Mouse (Mus musculus) liver, embryonic 16.5 days (tissue): ENCODE results near the gene Irf4. TPM values are rescaled to one million over a fixed set of nuclear protein-coding genes. Genes with fewer than 3 reads are reported as not detected.

Experiments used
- ATAC-seq: fragments of 200-750 bp; cut with Nextera tagmentation; 2 replicates; pipeline ENCODE4 v1.8.0; 2017; ENCODE audit warnings: low read depth, mild to moderate bottlenecking, moderate number of reproducible peaks, moderate library complexity
- H3K27ac ChIP-seq: fragments of 300-500 bp; sonication (generic); 2 replicates; pipeline ENCODE4 v1.5.1; 2014; ENCODE audit warnings: mild to moderate bottlenecking, low read length
- H3K27me3 ChIP-seq: fragments of 300-500 bp; sonication (generic); 2 replicates; pipeline ENCODE4 v1.6.1; 2014; ENCODE audit warnings: low read depth, low read length, mixed read lengths; ENCODE audit not compliant: control insufficient read depth, insufficient read depth
- H3K36me3 ChIP-seq: fragments of 300-500 bp; sonication (generic); 2 replicates; pipeline ENCODE4 v1.6.1; 2014; ENCODE audit warnings: mild to moderate bottlenecking; ENCODE audit not compliant: control insufficient read depth, insufficient read depth
- H3K4me1 ChIP-seq: fragments of 300-500 bp; sonication (generic); 2 replicates; pipeline ENCODE4 v1.6.1; 2014; ENCODE audit warnings: low read depth, low read length, mixed read lengths; ENCODE audit not compliant: control insufficient read depth
- H3K4me2 ChIP-seq: fragments of 300-500 bp; sonication (generic); 2 replicates; pipeline ENCODE4 v1.6.1; 2014; ENCODE audit warnings: low read depth, low read length, mixed read lengths
- H3K4me3 ChIP-seq: fragments of 300-500 bp; sonication (generic); 2 replicates; pipeline ENCODE4 v1.5.1; 2014; ENCODE audit warnings: low read depth, mild to moderate bottlenecking, low read length
- H3K9ac ChIP-seq: fragments of 300-500 bp; sonication (generic); 2 replicates; pipeline ENCODE4 v1.6.1; 2014; ENCODE audit warnings: low read depth, low read length
- H3K9me3 ChIP-seq: fragments of 300-500 bp; sonication (generic); replicated peaks from 2 replicates; pipeline ENCODE4 v1.6.1; 2016; ENCODE audit warnings: low read length; ENCODE audit not compliant: control insufficient read depth
- WGBS: fragments of 180-500 bp; shearing (Covaris S2); extraction: QIAGEN DNeasy Blood & Tissue Kit; methylation state at CpG from one replicate; pipeline ENCODE4 v1.1.7; 2014; ENCODE audit not compliant: insufficient replicate concordance; 5-methylcytosine and 5-hydroxymethylcytosine counted together
- polyA plus RNA-seq: library from polyadenylated mRNA; unstranded; fragments of >200 nt; fragmentation: Nextera tagmentation; extraction: Ambion mirVana; gene quantifications from 2 replicates; pipeline ENCODE4 v1.2.1, GENCODE M21; 2015

The Irf4 gene
- polyA plus RNA-seq, 1 experiment from 2014 or later, result 0.55 TPM

- no peaks in the 10 kb centered on the region for H3K9me3 ChIP-seq
- H3K27me3 ChIP-seq, result peaks cover 38% of the 10 kb centered on the region
- WGBS, result 43% methylated on average over 11 of the region's 11 CpGs
- no peak for ATAC-seq
- no peaks in the 10 kb centered on the region for H3K36me3 ChIP-seq
- no peak overlapping the region for H3K4me2 ChIP-seq
- H3K4me1 ChIP-seq, result no peaks in the 10 kb centered on the region; the same call in 1 of the 2 replicates
- H3K27ac ChIP-seq, result no peak overlapping the region
- no peak overlapping the region for H3K9ac ChIP-seq
- H3K4me3 ChIP-seq, result no peak overlapping the region
Observed at GRCm38 (mm10) chr13:30747504-30747903, 1.5 kb upstream of the Irf4 start.

GRCm38 (mm10) chr13:30748321-30748720, 705 bp upstream of the Irf4 start:
- peaks cover 38% of the 10 kb centered on the region for H3K27me3 ChIP-seq
- H3K4me2 ChIP-seq, result no peak overlapping the region
- no peak overlapping the region for H3K27ac ChIP-seq
- no peak for ATAC-seq
- WGBS, result 49% methylated on average over 11 of the region's 11 CpGs
- H3K9me3 ChIP-seq, result no peaks in the 10 kb centered on the region
- no peak overlapping the region for H3K9ac ChIP-seq
- no peaks in the 10 kb centered on the region for H3K36me3 ChIP-seq
- H3K4me3 ChIP-seq, result no peak overlapping the region
- no peaks in the 10 kb centered on the region; the same call in 1 of the 2 replicates for H3K4me1 ChIP-seq

GRCm38 (mm10) chr13:30749557-30750141, 623 bp downstream of the Irf4 start:
- Histone ChIP-seq H3K9me3 (no peaks in the 10 kb centered on the region), H3K4me1 (no peaks in the 10 kb centered on the region; the same call in 1 of the 2 replicates), H3K4me3 (peak overlapping the region; percentile 49), H3K27me3 (peaks cover 38% of the 10 kb centered on the region), H3K27ac (no peak overlapping the region), H3K9ac (no peak overlapping the region), H3K36me3 (no peaks in the 10 kb centered on the region), H3K4me2 (peak overlapping the region; percentile 55)
- no peak for ATAC-seq
- WGBS, result 11% methylated on average over 11 of the region's 11 CpGs

- no peak overlapping the region for H3K9ac ChIP-seq
- 2% methylated on average over 33 of the region's 33 CpGs for WGBS
- H3K9me3 ChIP-seq, result no peaks in the 10 kb centered on the region
- no peaks in the 10 kb centered on the region; the same call in 1 of the 2 replicates for H3K4me1 ChIP-seq
- peak overlapping the region; percentile 49 for H3K4me3 ChIP-seq
- H3K27ac ChIP-seq, result no peak overlapping the region
- no peak overlapping the region for H3K4me2 ChIP-seq
- peaks cover 38% of the 10 kb centered on the region for H3K27me3 ChIP-seq
- no peak for ATAC-seq
- no peaks in the 10 kb centered on the region for H3K36me3 ChIP-seq
Observed at GRCm38 (mm10) chr13:30750461-30751303, 1.7 kb downstream of the Irf4 start.

- Histone ChIP-seq H3K27ac (no peak overlapping the region), H3K4me1 (no peaks in the 10 kb centered on the region; the same call in 1 of the 2 replicates), H3K36me3 (no peaks in the 10 kb centered on the region), H3K4me3 (no peak overlapping the region), H3K9me3 (no peaks in the 10 kb centered on the region), H3K4me2 (no peak overlapping the region), H3K9ac (no peak overlapping the region), H3K27me3 (peaks cover 38% of the 10 kb centered on the region)
- 28% methylated on average over 6 of the region's 6 CpGs for WGBS
- ATAC-seq, result no peak
Observed at GRCm38 (mm10) chr13:30751304-30751580, 2.2 kb downstream of the Irf4 start.

GRCm38 (mm10) chr13:30752581-30753187, 3.7 kb downstream of the Irf4 start:
- Histone ChIP-seq H3K9ac (no peak overlapping the region), H3K9me3 (no peaks in the 10 kb centered on the region), H3K4me2 (no peak overlapping the region), H3K27ac (no peak overlapping the region), H3K27me3 (peaks cover 38% of the 10 kb centered on the region), H3K4me3 (no peak overlapping the region), H3K36me3 (no peaks in the 10 kb centered on the region), H3K4me1 (no peaks in the 10 kb centered on the region; the same call in 1 of the 2 replicates)
- ATAC-seq, result no peak
- WGBS, result 53% methylated on average over 4 of the region's 4 CpGs

GRCm38 (mm10) chr13:30753441-30753840, 4.4 kb downstream of the Irf4 start:
- no peak overlapping the region for H3K27ac ChIP-seq
- 54% methylated on average over 3 of the region's 3 CpGs for WGBS
- peaks cover 35% of the 10 kb centered on the region for H3K27me3 ChIP-seq
- no peak overlapping the region for H3K4me2 ChIP-seq
- no peak for ATAC-seq
- H3K4me3 ChIP-seq, result no peak overlapping the region
- H3K9me3 ChIP-seq, result no peaks in the 10 kb centered on the region
- H3K36me3 ChIP-seq, result no peaks in the 10 kb centered on the region
- H3K9ac ChIP-seq, result no peak overlapping the region
- H3K4me1 ChIP-seq, result no peaks in the 10 kb centered on the region; the same call in 1 of the 2 replicates

GRCm38 (mm10) chr13:30754066-30754465, 5.0 kb downstream of the Irf4 start:
- Histone ChIP-seq H3K4me1 (no peaks in the 10 kb centered on the region; the same call in 1 of the 2 replicates), H3K9ac (no peak overlapping the region), H3K4me3 (no peak overlapping the region), H3K36me3 (no peaks in the 10 kb centered on the region), H3K27me3 (peaks cover 29% of the 10 kb centered on the region), H3K27ac (no peak overlapping the region), H3K4me2 (no peak overlapping the region), H3K9me3 (no peaks in the 10 kb centered on the region)
- ATAC-seq, result no peak
- 61% methylated on average over 4 of the region's 4 CpGs for WGBS
